Mouse (Mus musculus): ENCODE results near the gene Pip4k2c. TPM values are rescaled to one million over a fixed set of nuclear protein-coding genes. Genes with fewer than 3 reads are reported as not detected.

Pip4k2c gene
- polyA plus RNA-seq, 1 experiment = 22.5 TPM

- TF ChIP-seq USF1 (IDR thresholded peaks at IDR 0.05; ENCODE audit: low read depth) = no peak
- H3K27me3 ChIP-seq (ENCODE audit: control insufficient read depth, insufficient read depth, insufficient read length) = no peaks in the 10 kb centered on the region
- no peaks in the 10 kb centered on the region for H3K79me2 ChIP-seq (ENCODE audit: control insufficient read depth, insufficient read depth)
- H3K36me3 ChIP-seq (ENCODE audit: control insufficient read depth, insufficient read depth) = no peaks in the 10 kb centered on the region
- no peak overlapping the region for H3K4me2 ChIP-seq (ENCODE audit: low read depth)
- H3K4me3 ChIP-seq = no peak overlapping the region
- no peak overlapping the region for H3ac ChIP-seq (ENCODE audit: control insufficient read depth, insufficient read length)
Measured at GRCm38 (mm10) chr10:127217177-127217576, 5.8 kb upstream of the Pip4k2c start.

- H3K4me3 ChIP-seq = no peak overlapping the region
- H3K4me2 ChIP-seq (ENCODE audit: low read depth) = no peak overlapping the region
- H3K36me3 ChIP-seq (ENCODE audit: control insufficient read depth, insufficient read depth) = no peaks in the 10 kb centered on the region
- TF ChIP-seq MYOD1 (IDR thresholded peaks at IDR 0.05; ENCODE audit: control insufficient read depth in 1 of 3, insufficient read length in 2 of 3, low read depth in 2 of 3) (no peak), TCF12 (IDR thresholded peaks at IDR 0.05; ENCODE audit: insufficient read depth, poor library complexity, severe bottlenecking) (no peak), SRF (IDR thresholded peaks at IDR 0.05; ENCODE audit: control insufficient read depth, insufficient read length, low read depth) (no peak), USF1 (IDR thresholded peaks at IDR 0.05; ENCODE audit: low read depth) (no peak), MAX (IDR thresholded peaks at IDR 0.05; ENCODE audit: low read depth) (no peak), MYOG (IDR thresholded peaks at IDR 0.05; ENCODE audit: control insufficient read depth in 1 of 3, insufficient read depth in 1 of 3, insufficient read length in 2 of 3, low read depth in 2 of 3) (no peak), POLR2A (IDR thresholded peaks at IDR 0.05; ENCODE audit: insufficient read length, low read depth) (no peak), TCF3 (IDR thresholded peaks at IDR 0.05; ENCODE audit: insufficient read length, low read depth) (no peak), REST (IDR thresholded peaks at IDR 0.05; ENCODE audit: insufficient read depth, insufficient read length) (no peak), POLR2AphosphoS2 (IDR thresholded peaks at IDR 0.05; ENCODE audit: insufficient read length, low read depth) (no peak), E2F4 (IDR thresholded peaks at IDR 0.05; ENCODE audit: insufficient read depth) (no peak), CEBPB (IDR thresholded peaks at IDR 0.05; ENCODE audit: insufficient read depth, poor library complexity, severe bottlenecking) (no peak)
- H3ac ChIP-seq (ENCODE audit: control insufficient read depth, insufficient read length) = no peak overlapping the region
- H3K79me2 ChIP-seq (ENCODE audit: control insufficient read depth, insufficient read depth) = no peaks in the 10 kb centered on the region
- H3K27me3 ChIP-seq (ENCODE audit: control insufficient read depth, insufficient read depth, insufficient read length) = no peaks in the 10 kb centered on the region
Measured at GRCm38 (mm10) chr10:127216456-127216855, 5.1 kb upstream of the Pip4k2c start.

- Histone ChIP-seq H3K4me3 (no peak overlapping the region), H3K4me2 (ENCODE audit: low read depth) (no peak overlapping the region), H3K36me3 (ENCODE audit: control insufficient read depth, insufficient read depth) (no peaks in the 10 kb centered on the region), H3K79me2 (ENCODE audit: control insufficient read depth, insufficient read depth) (no peaks in the 10 kb centered on the region), H3ac (ENCODE audit: control insufficient read depth, insufficient read length) (no peak overlapping the region), H3K27me3 (ENCODE audit: control insufficient read depth, insufficient read depth, insufficient read length) (no peaks in the 10 kb centered on the region)
- no peak for TF ChIP-seq MAX (IDR thresholded peaks at IDR 0.05; ENCODE audit: low read depth)
- TF ChIP-seq MYOG (IDR thresholded peaks at IDR 0.05; ENCODE audit: control insufficient read depth in 1 of 3, insufficient read depth in 1 of 3, insufficient read length in 2 of 3, low read depth in 2 of 3) = no peak
- TF ChIP-seq POLR2AphosphoS2 (IDR thresholded peaks at IDR 0.05; ENCODE audit: insufficient read length, low read depth) = no peak
- TF ChIP-seq REST (IDR thresholded peaks at IDR 0.05; ENCODE audit: insufficient read depth, insufficient read length) = no peak
- TF ChIP-seq TCF12 (IDR thresholded peaks at IDR 0.05; ENCODE audit: insufficient read depth, poor library complexity, severe bottlenecking) = no peak
- no peak for TF ChIP-seq TCF3 (IDR thresholded peaks at IDR 0.05; ENCODE audit: insufficient read length, low read depth)
- no peak for TF ChIP-seq USF1 (IDR thresholded peaks at IDR 0.05; ENCODE audit: low read depth)
- TF ChIP-seq CEBPB (IDR thresholded peaks at IDR 0.05; ENCODE audit: insufficient read depth, poor library complexity, severe bottlenecking) = no peak
- TF ChIP-seq E2F4 (IDR thresholded peaks at IDR 0.05; ENCODE audit: insufficient read depth) = no peak
- TF ChIP-seq SRF (IDR thresholded peaks at IDR 0.05; ENCODE audit: control insufficient read depth, insufficient read length, low read depth) = no peak
- TF ChIP-seq POLR2A (IDR thresholded peaks at IDR 0.05; ENCODE audit: insufficient read length, low read depth) = no peak
Measured at GRCm38 (mm10) chr10:127214422-127214803, 3.0 kb upstream of the Pip4k2c start.

- Histone ChIP-seq H3K79me2 (ENCODE audit: control insufficient read depth, insufficient read depth) (no peaks in the 10 kb centered on the region), H3ac (ENCODE audit: control insufficient read depth, insufficient read length) (no peak overlapping the region), H3K4me3 (no peak overlapping the region), H3K36me3 (ENCODE audit: control insufficient read depth, insufficient read depth) (no peaks in the 10 kb centered on the region), H3K27me3 (ENCODE audit: control insufficient read depth, insufficient read depth, insufficient read length) (no peaks in the 10 kb centered on the region), H3K4me2 (ENCODE audit: low read depth) (no peak overlapping the region)
- TF ChIP-seq USF1 (IDR thresholded peaks at IDR 0.05; ENCODE audit: low read depth) = no peak
- TF ChIP-seq POLR2A (IDR thresholded peaks at IDR 0.05; ENCODE audit: insufficient read length, low read depth) = no peak
- no peak for TF ChIP-seq MAX (IDR thresholded peaks at IDR 0.05; ENCODE audit: low read depth)
- no peak for TF ChIP-seq TCF12 (IDR thresholded peaks at IDR 0.05; ENCODE audit: insufficient read depth, poor library complexity, severe bottlenecking)
- no peak for TF ChIP-seq POLR2AphosphoS2 (IDR thresholded peaks at IDR 0.05; ENCODE audit: insufficient read length, low read depth)
- TF ChIP-seq TCF3 (IDR thresholded peaks at IDR 0.05; ENCODE audit: insufficient read length, low read depth) = no peak
- no peak for TF ChIP-seq E2F4 (IDR thresholded peaks at IDR 0.05; ENCODE audit: insufficient read depth)
- TF ChIP-seq MYOD1 (IDR thresholded peaks at IDR 0.05; ENCODE audit: control insufficient read depth in 1 of 3, insufficient read length in 2 of 3, low read depth in 2 of 3) = no peak
- TF ChIP-seq MYOG (IDR thresholded peaks at IDR 0.05; ENCODE audit: control insufficient read depth in 1 of 3, insufficient read depth in 1 of 3, insufficient read length in 2 of 3, low read depth in 2 of 3) = no peak
- TF ChIP-seq CEBPB (IDR thresholded peaks at IDR 0.05; ENCODE audit: insufficient read depth, poor library complexity, severe bottlenecking) = no peak
- no peak for TF ChIP-seq REST (IDR thresholded peaks at IDR 0.05; ENCODE audit: insufficient read depth, insufficient read length)
- TF ChIP-seq SRF (IDR thresholded peaks at IDR 0.05; ENCODE audit: control insufficient read depth, insufficient read length, low read depth) = no peak
Measured at GRCm38 (mm10) chr10:127213704-127214421, 2.5 kb upstream of the Pip4k2c start.

GRCm38 (mm10) chr10:127213272-127213671, 1.9 kb upstream of the Pip4k2c start:
- H3K4me3 ChIP-seq = no peak overlapping the region
- no peak overlapping the region for H3K4me2 ChIP-seq (ENCODE audit: low read depth)
- H3K27me3 ChIP-seq (ENCODE audit: control insufficient read depth, insufficient read depth, insufficient read length) = no peaks in the 10 kb centered on the region
- no peaks in the 10 kb centered on the region for H3K79me2 ChIP-seq (ENCODE audit: control insufficient read depth, insufficient read depth)
- H3K36me3 ChIP-seq (ENCODE audit: control insufficient read depth, insufficient read depth) = no peaks in the 10 kb centered on the region
- no peak overlapping the region for H3ac ChIP-seq (ENCODE audit: control insufficient read depth, insufficient read length)
- TF ChIP-seq POLR2A (IDR thresholded peaks at IDR 0.05; ENCODE audit: insufficient read length, low read depth) (no peak), USF1 (IDR thresholded peaks at IDR 0.05; ENCODE audit: low read depth) (no peak), MYOG (IDR thresholded peaks at IDR 0.05; ENCODE audit: control insufficient read depth in 1 of 3, insufficient read depth in 1 of 3, insufficient read length in 2 of 3, low read depth in 2 of 3) (no peak), REST (IDR thresholded peaks at IDR 0.05; ENCODE audit: insufficient read depth, insufficient read length) (no peak), POLR2AphosphoS2 (IDR thresholded peaks at IDR 0.05; ENCODE audit: insufficient read length, low read depth) (no peak), MAX (IDR thresholded peaks at IDR 0.05; ENCODE audit: low read depth) (no peak), TCF12 (IDR thresholded peaks at IDR 0.05; ENCODE audit: insufficient read depth, poor library complexity, severe bottlenecking) (no peak)
